Mouse (Mus musculus): ENCODE data around the gene Med12. TPM values are rescaled to one million over a fixed set of nuclear protein-coding genes. Genes with fewer than 3 reads are reported as not detected.

Med12 gene
- total and polyA plus RNA-seq, 3 experiments = 20.9 to 68.0 TPM; not detected in 1

- Histone ChIP-seq H3K4me1 (ENCODE audit: control insufficient read depth in 1 of 2, insufficient read depth in 2 of 2, low read length in 2 of 2) (peaks cover 23 to 30% of the 10 kb centered on the region in 2 experiments), H3K79me2 (ENCODE audit: control insufficient read depth, insufficient read depth, low read length, poor library complexity) (no peaks in the 10 kb centered on the region), H3K9me3 (replicated peaks; ENCODE audit: insufficient read depth, low read length) (no peaks in the 10 kb centered on the region), H3K36me3 (ENCODE audit: control insufficient read depth in 1 of 2, insufficient read depth in 2 of 2, low read length in 2 of 2) (peaks cover 15 to 36% of the 10 kb centered on the region in 2 experiments), H3K27me3 (ENCODE audit: control insufficient read depth in 1 of 2, insufficient read depth in 2 of 2, low read length in 2 of 2) (no peaks in the 10 kb centered on the region), H3K4me3 (ENCODE audit: control insufficient read depth in 1 of 2, insufficient read depth in 1 of 2, low read depth in 2 of 2, low read length in 2 of 2) (no peak overlapping the region), H3K27ac (ENCODE audit: control insufficient read depth, low read depth, low read length) (peak overlapping the region; percentile 86), H3K9ac (ENCODE audit: control insufficient read depth, low read depth, low read length, poor library complexity, severe bottlenecking) (no peak overlapping the region)
- no peak for DNase-seq (ENCODE audit: low read depth, low spot score)
- TF ChIP-seq ZNF384 (IDR thresholded peaks at IDR 0.05; ENCODE audit: low read depth, low read length) (no peak), HCFC1 (IDR thresholded peaks at IDR 0.05; ENCODE audit: low read depth, low read length) (no peak), USF2 (IDR thresholded peaks at IDR 0.05; ENCODE audit: borderline replicate concordance in 1 of 2, insufficient read depth in 1 of 2, low read depth in 1 of 2, low read length in 2 of 2) (no peak), GATA1 (IDR thresholded peaks at IDR 0.05; ENCODE audit: low read depth, low read length) (no peak), ETS1 (IDR thresholded peaks at IDR 0.05; ENCODE audit: low read depth, low read length) (no peak), TCF12 (IDR thresholded peaks at IDR 0.05; ENCODE audit: low read depth, low read length) (no peak), MAX (IDR thresholded peaks at IDR 0.05; ENCODE audit: low read length) (no peak), EP300 (IDR thresholded peaks at IDR 0.05; ENCODE audit: low read depth in 1 of 2, low read length in 2 of 2) (no peak), MEF2A (IDR thresholded peaks at IDR 0.05; ENCODE audit: extremely low read depth, insufficient replicate concordance, low read depth, low read length, poor library complexity, severe bottlenecking) (no peak), POLR2A (IDR thresholded peaks at IDR 0.05; ENCODE audit: control insufficient read depth in 1 of 2, insufficient read depth in 1 of 2, low read depth in 1 of 2, low read length in 2 of 2, poor library complexity in 1 of 2) (no peak), RAD21 (IDR thresholded peaks at IDR 0.05; ENCODE audit: low read depth, low read length) (no peak), BHLHE40 (IDR thresholded peaks at IDR 0.05; ENCODE audit: borderline replicate concordance, low read depth, low read length) (no peak), MYC (IDR thresholded peaks at IDR 0.05; ENCODE audit: low read depth, low read length) (no peak), CHD1 (IDR thresholded peaks at IDR 0.05; ENCODE audit: low read depth, low read length) (no peak), ELF1 (IDR thresholded peaks at IDR 0.05; ENCODE audit: low read depth, low read length) (no peak), MYB (IDR thresholded peaks at IDR 0.05; ENCODE audit: low read depth, low read length) (no peak)
Observed at GRCm38 (mm10) chrX:101288432-101288831, 14.6 kb downstream of the Med12 start.

- Histone ChIP-seq H3K36me3 (ENCODE audit: control insufficient read depth in 1 of 2, insufficient read depth in 2 of 2, low read length in 2 of 2) (peaks cover 15 to 36% of the 10 kb centered on the region in 2 experiments), H3K27ac (ENCODE audit: control insufficient read depth, low read depth, low read length) (no peak overlapping the region; the same call in 1 of the 2 replicates), H3K79me2 (ENCODE audit: control insufficient read depth, insufficient read depth, low read length, poor library complexity) (no peaks in the 10 kb centered on the region), H3K9me3 (replicated peaks; ENCODE audit: insufficient read depth, low read length) (no peaks in the 10 kb centered on the region), H3K4me3 (ENCODE audit: control insufficient read depth in 1 of 2, insufficient read depth in 1 of 2, low read depth in 2 of 2, low read length in 2 of 2) (no peak overlapping the region), H3K9ac (ENCODE audit: control insufficient read depth, low read depth, low read length, poor library complexity, severe bottlenecking) (no peak overlapping the region), H3K4me1 (ENCODE audit: control insufficient read depth in 1 of 2, insufficient read depth in 2 of 2, low read length in 2 of 2) (peaks cover 23 to 30% of the 10 kb centered on the region in 2 experiments), H3K27me3 (ENCODE audit: control insufficient read depth in 1 of 2, insufficient read depth in 2 of 2, low read length in 2 of 2) (no peaks in the 10 kb centered on the region)
- no peak for TF ChIP-seq SMC3 (IDR thresholded peaks at IDR 0.05; ENCODE audit: low read depth, low read length)
- no peak for TF ChIP-seq MXI1 (IDR thresholded peaks at IDR 0.05; ENCODE audit: low read depth, low read length)
- TF ChIP-seq NRF1 (IDR thresholded peaks at IDR 0.05; ENCODE audit: insufficient read depth, low read depth, low read length, poor library complexity, severe bottlenecking) = no peak
- TF ChIP-seq ZMIZ1 (IDR thresholded peaks at IDR 0.05; ENCODE audit: low read depth, low read length) = no peak
- no peak for TF ChIP-seq POLR2AphosphoS2 (IDR thresholded peaks at IDR 0.05; ENCODE audit: low read length)
- TF ChIP-seq MAFK (IDR thresholded peaks at IDR 0.05; ENCODE audit: borderline replicate concordance, low read depth, low read length) = no peak
- no peak for TF ChIP-seq EP300 (IDR thresholded peaks at IDR 0.05; ENCODE audit: low read depth in 1 of 2, low read length in 2 of 2)
- TF ChIP-seq ETS1 (IDR thresholded peaks at IDR 0.05; ENCODE audit: low read depth, low read length) = no peak
- TF ChIP-seq USF1 (IDR thresholded peaks at IDR 0.05; ENCODE audit: low read depth, low read length) = no peak
- no peak for TF ChIP-seq UBTF (IDR thresholded peaks at IDR 0.05; ENCODE audit: borderline replicate concordance, insufficient read depth, low read depth, low read length)
- TF ChIP-seq ZC3H11A (IDR thresholded peaks at IDR 0.05; ENCODE audit: low read depth, low read length) = no peak
- no peak for TF ChIP-seq MAZ (IDR thresholded peaks at IDR 0.05; ENCODE audit: low read depth, low read length)
- no peak for TF ChIP-seq ZKSCAN1 (IDR thresholded peaks at IDR 0.05; ENCODE audit: low read depth, low read length)
- TF ChIP-seq ELF1 (IDR thresholded peaks at IDR 0.05; ENCODE audit: low read depth, low read length) = no peak
- TF ChIP-seq TBP (IDR thresholded peaks at IDR 0.05; ENCODE audit: low read depth, low read length) = no peak
- TF ChIP-seq ZNF384 (IDR thresholded peaks at IDR 0.05; ENCODE audit: low read depth, low read length) = no peak
- no peak for TF ChIP-seq BHLHE40 (IDR thresholded peaks at IDR 0.05; ENCODE audit: borderline replicate concordance, low read depth, low read length)
- no peak for TF ChIP-seq HCFC1 (IDR thresholded peaks at IDR 0.05; ENCODE audit: low read depth, low read length)
- no peak for TF ChIP-seq POLR2A (IDR thresholded peaks at IDR 0.05; ENCODE audit: control insufficient read depth in 1 of 2, insufficient read depth in 1 of 2, low read depth in 1 of 2, low read length in 2 of 2, poor library complexity in 1 of 2)
- DNase-seq (ENCODE audit: low read depth, low spot score) = no peak
Observed at GRCm38 (mm10) chrX:101289037-101289436, 15.2 kb downstream of the Med12 start.

Measured in MEL (cell line).